Mouse (Mus musculus) neutrophil, adult 5-6 weeks (primary cell): ENCODE results near the gene Abcb9. TPM values are rescaled to one million over a fixed set of nuclear protein-coding genes. Genes with fewer than 3 reads are reported as not detected.

ENCODE experiments used
- ATAC-seq: fragments of 151-379, 151-347 bp; 2 replicates; pipeline ENCODE4 v1.8.0; 2017; ENCODE audit warnings: mild to moderate bottlenecking, moderate TSS enrichment; ENCODE audit not compliant: insufficient number of reproducible peaks, poor library complexity, low FRiP score, severe bottlenecking; ENCODE audit errors: extremely low read depth
- total RNA-seq: library from RNA; stranded (forward); fragments of 200-1000 nt; gene quantifications from 2 replicates; pipeline ENCODE4 v1.2.3, GENCODE M21; 2017

Abcb9 gene
- total RNA-seq, 1 experiment from 2014 or later: 2.0 TPM

DNA sequence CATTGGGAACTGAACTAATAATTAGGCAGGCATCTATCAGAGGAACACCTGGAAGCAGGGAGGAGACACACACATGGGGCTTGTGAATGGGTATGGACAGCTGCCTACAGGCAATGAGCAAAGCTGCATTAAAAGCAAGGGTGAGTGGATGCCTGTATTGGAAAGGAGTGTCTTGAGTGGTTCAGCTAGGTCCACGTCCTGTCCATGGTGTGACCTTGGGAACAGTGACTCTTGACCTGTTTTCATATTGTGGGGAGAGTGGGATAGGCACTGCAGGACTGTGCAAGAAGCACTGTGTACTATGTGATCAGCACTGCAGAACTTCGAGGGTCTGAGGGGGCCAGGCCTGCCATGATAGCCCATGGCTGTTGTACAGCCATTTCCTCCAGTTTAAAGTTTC is 3.3 kb upstream of the Abcb9 start:
- ATAC-seq: no peak

DNA sequence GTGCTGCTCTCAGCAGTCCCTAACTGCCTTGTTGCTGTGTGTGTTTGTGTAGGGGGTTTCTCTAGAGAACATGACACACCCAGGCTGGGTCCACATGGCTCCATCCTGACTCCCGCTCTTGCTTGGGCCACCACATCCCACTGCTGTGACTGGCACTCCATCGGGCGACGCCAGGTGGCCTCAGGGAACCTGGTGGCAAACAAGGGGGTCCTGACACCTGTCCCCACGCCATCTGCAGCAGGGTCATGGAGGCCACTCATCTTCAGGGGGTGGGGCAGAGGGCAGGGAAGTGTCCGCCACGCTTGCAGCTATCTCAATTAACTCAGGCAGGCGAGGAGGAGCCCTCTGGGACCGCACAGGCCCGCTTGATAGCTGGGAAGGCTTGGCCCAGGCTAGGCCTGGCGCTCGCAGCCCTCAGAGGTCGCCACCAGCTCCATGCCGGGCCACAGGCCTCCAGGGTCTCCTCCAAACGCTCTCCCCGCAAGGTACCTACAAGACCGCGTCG is 469 bp downstream of the Abcb9 start:
- ATAC-seq: no peak

DNA sequence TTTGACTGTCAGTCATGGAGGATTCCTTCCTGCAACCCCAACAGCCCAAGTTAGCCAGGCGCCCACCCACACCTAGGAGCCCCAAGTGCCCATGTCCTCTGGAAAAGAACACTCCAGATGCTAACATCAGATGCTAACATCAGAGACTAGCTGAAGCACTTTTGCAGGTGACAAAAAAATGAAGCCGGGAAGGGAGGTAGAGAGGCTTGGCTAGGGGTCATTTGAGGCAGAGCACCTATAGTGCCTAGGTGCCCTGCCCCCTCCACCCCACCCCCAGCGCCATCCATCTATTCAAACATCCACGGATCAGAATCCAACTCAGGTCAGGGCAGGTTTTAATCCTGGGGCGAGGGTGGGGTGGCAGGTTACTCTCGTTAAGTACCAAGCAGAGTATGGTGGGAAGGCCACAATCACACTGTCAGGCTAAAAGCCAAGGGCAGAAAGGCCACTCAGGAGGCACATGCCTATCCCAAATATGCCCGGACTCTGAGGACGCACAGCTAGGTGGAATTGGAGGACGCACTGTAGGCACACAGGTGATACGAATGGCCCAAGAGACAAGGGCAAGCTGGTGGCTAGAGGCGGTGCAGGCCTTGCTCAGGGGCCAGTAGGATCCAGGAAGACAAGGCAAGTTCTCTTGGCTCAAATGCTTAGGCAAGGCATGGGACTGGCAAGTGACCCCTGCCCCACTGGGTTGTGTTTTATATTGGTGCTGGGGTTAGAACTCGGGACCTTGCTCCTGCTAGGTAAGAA is 1.6 kb downstream of the Abcb9 start:
- no peak for ATAC-seq

DNA sequence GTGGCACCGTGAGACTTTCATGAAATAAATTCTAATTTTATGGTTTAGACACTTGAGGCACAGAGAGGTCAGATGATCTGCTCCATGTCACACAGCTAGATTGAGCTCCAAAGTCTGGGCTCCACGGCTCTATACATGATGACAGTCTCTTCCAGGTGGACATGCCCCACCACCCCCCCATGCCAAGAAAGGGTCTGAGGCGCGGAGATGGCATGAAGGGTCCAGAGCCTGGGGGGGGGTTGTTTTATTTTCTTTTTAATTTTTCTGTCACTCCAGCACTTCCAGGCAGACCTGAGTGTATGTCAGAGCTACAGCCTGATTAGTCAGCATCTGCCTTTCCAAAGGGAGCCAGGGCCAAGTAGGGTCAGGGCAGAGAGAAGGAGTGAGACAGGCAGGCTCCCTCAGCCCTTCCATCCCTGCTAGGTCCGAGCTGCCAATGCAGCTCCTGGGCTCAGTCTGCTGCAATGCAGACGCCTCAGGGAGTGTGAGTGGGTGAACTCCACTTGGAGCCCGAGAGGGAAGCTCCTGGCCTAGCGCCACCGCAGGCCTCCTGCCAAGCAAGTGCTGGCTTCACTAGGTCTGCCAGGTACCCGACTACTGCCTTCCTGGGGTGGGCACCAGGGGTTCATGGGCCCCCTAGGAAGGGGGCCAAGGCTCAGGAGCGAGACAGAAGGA is 2.3 kb downstream of the Abcb9 start:
- ATAC-seq: no peak

DNA sequence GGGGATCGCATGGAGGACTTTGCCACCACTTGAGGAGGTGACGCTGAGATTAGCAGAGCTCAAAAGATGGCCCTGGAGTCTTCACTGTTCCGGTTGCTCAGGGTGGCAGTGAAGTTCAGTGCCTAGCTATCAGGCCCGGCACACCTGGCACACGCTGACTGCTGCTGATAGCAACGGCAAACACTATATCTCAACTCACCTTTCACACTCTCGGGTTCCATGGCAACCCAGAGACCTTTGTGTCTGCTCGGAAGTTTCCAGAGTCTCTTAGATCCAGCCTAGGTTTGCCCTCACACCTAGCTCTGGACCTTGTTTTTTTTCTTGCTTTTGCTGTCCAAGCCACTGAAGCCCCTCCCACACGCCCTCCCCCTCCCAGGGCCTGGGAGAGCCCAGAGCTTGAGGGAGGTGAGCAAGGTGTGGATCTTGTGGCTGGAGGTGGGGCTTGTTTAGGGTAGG is 3.6 kb downstream of the Abcb9 start:
- no peak for ATAC-seq

DNA sequence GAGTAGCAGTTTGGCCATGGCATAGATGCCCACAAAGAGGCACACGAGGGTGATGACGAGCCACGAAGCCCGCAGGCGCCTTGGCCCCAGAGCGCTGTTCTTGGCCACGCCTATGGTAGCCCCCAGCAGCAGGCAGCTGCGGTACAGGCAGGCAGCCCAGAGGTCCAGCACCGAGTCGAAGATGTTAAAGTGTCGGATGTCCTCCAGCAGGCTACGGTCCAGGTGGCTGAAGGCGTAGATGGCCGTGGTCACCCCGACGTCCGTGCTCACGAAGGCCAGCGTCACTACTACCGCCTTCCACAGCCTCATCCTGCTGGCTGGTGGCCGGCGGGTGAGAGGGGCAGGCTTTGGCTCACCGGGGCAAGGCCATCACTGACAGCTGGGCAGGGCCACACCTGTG is 5.7 kb downstream of the Abcb9 start:
- no peak for ATAC-seq

DNA sequence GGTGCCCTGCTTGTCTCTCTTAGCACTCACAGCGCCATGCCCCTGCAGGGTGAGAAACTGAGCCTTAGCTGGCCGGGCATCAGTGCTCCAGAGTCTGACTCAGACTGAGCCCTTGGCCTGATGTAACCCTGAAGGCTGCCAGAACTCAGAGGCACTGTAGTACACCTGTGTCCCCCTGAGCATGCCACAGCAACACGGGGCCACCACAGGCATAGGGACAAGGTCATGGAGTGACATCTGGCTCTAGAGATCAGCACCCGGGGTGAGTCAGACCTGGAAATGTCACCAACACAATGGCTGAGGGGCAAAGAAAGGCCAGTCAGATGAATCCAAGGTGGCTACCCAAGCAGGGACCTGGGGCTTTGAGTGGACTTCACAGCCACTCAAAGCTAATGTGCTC is 8.7 kb downstream of the Abcb9 start:
- no peak for ATAC-seq

DNA sequence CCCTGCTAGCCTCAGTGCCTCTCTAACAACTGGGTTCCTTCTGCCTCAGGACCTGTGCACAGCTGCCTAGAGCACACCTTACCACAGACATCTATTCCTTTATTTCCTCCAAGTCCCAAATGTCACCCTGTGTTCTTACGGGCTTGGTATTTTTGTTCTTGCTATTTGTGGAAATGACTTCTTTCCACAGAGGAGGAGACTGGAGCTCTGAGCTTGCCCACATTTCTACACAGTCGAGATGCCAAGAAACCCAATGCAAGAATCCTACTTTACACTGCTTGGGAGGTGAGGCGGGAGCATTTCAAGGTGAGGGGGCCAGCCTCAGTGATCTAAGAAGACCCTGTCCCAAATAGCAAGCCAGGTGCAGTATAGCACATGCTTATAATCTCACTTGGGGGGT is 10.1 kb downstream of the Abcb9 start:
- ATAC-seq: no peak

DNA sequence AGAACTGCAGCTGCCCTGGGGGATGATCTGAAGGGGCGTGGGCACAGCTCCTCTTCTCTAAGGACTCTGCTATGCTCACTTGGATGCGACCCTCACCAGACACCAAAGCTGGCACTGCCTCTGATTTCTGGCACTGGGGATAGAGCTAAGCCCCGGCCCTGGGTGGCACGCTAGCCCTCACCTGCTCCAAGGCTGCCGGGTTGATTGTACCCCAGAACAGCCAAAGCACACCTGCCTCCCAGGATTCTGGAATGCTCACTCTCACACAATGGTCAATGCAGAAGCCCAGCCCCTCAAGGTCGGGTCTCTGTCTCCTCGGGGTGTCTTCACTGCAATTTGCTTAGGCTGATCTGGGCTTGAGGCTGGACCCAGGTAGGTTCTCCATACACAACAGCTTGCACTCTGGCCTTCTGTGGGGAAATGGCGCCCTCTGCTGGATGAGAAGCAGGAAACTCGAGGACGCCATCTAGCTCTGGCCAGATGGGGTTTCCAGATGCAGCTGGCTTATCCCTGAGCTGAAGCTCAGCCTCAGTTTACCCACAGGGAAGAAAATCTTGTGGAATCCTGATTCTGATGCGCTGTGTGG is 10.9 kb downstream of the Abcb9 start:
- ATAC-seq: peak; percentile 76

DNA sequence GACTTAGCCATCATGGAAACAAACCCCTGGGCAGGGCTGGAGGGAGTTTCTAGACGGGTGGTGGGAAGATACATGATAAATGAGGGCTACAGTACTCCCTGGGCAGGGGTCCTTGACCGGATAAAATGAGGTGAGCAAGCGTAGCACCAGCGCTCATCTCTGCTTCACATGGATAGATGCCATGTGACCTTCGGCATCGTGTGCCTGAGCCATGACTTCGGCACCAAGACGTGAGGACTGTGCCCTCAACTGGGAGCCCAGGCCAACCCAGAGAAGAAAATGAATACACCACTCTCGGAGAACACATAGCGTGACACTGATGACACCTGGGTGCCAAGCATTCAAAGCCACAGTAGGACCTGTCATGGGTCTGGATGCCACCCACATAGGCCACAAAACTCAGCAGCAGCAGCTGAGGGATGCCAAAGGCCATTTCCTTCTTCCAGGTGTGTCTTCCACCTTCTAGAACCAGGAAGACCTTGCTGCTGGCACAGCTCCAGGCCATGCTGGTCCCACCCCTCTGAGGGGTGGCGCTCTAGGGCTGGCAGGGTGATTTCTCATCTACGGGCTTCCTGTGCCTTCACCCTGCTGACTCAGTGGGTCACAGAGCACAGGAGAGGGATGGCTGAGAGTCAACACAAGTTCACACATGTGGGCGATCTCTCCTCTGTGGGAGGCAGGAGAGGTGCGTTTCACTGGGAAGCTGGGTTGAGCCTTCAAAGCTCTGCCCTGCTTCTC is 11.6 kb downstream of the Abcb9 start:
- ATAC-seq: no peak

DNA sequence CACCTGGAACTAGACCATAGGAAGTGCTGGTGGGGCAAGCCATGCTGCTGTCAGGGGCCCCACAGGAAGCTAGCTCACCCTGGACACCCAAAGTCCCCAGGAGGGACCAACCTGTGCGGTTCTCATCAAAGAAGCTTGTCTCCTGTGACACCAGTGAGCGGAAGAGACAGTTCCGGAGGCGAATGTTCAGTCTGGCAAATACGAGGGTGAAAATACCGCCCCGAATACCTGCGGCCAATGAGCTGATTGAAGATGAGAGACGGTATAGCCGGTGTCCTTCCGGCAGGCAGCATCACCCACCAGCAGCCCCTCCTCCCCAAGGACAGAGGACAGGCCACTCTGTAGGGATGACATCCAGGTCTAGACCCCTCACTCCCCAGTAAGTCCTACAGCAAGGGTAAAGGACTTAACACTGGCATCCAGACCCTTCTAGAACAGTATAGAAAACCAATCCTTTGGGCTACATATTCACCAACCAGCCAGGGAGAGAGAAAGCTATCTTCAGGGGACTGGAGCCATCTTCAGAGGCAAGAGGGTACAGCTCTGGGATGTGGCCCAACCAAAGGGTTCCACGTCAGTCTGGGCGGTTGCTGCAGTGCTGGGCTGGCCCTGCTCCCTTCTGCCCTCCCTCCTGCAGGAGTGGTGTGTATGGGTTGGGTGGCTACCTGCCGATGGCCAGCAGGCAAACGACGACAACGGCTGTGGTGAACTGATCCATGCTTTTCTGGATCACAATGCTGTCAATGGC is 12.5 kb downstream of the Abcb9 start:
- ATAC-seq: no peak

DNA sequence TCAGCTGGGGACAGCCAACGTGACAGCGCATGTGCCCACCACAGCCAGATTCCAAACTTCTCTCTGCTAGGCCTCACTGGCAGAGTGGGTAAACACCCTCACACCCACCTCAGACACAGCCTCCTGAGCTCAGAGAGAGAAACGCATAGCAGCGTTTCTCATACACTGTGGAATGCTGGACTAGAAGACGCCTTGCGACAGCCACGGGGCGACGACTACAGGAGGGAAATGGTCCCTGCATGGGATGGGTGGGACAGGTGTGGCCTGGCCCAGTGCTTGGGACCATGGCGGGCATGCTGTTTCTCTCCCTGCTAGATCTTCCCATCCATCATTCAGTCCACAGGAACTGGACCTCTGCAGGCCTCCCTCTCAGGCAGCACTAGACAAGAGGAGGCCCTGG is 13.2 kb downstream of the Abcb9 start:
- ATAC-seq: no peak

DNA sequence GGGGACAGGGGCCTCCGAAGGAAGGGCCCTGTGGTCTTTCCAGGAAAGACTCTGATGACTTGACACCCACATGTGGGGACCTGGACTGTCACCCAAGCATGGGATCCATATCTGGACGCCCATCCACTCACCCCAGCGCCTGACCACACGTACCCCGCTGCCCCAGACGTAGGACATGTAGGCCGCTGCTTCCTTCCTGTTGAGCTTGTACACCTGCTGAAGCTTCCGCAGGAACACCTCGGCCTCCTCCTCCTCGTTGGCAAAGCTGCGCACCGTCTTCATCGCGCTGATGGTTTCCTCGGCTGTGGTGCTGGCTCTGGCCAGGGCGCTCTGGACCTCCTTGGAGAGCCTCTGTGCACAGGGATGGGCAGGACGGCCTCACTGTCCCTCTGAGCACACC is 15.7 kb downstream of the Abcb9 start:
- ATAC-seq: no peak

DNA sequence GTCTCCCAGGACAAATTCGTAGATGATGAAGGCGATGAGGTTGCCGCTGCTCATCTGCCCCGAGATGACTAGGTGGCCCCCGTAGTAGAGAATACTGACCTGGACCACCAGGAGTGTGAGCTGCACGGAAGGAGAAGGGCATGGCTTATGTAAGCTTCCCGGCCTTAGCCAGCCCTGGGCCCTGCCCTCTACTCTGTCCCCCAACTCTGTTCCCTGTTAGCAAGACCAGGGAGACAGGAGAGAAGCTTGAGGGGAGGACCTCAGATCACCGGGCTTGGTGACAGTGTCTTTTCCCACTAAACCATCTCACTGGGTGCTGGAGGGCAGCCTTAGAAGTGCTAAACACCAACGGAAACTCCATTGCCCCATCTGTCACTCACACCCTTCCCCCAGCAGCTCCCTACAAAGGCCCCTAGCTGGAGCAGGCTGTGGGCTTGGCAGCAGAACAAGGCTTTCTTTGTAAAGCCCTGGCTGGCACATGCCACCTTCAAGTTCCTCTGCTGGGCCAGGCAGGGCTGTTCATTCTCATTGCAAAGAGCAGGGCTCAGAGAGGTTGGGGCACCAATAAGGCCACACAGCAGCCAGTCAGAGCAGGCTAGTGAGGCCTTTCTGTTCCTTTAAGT is 16.7 kb downstream of the Abcb9 start:
- ATAC-seq: no peak

DNA sequence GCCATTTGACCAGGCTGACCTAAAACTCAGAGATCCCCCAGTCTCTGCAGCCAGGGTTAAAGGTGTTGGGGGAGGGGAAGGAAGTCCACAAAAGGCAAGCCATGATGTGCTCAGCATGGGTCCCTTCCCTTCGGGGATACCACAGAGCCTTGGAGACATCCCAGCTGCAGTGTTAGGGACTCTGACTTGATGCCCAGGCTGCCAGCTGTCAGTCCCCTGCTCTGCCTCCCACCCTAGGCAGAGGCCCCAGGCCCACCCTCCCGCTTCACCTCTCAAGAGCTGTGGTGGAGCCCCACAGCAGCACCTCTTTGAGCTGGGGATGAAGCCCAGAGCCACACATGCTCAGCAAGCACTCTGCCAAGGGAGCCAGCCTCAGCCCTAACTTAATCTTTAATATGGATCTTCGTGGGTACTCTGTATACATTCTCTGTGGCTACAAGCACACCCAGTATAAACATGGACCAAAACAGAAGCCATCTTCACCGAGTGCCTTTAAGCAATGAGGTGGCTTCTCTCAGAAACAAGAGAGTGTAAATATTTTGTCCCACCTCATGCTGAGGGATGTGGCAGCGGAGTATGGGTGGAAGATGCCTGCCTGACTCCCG is 17.6 kb downstream of the Abcb9 start:
- ATAC-seq: no peak

DNA sequence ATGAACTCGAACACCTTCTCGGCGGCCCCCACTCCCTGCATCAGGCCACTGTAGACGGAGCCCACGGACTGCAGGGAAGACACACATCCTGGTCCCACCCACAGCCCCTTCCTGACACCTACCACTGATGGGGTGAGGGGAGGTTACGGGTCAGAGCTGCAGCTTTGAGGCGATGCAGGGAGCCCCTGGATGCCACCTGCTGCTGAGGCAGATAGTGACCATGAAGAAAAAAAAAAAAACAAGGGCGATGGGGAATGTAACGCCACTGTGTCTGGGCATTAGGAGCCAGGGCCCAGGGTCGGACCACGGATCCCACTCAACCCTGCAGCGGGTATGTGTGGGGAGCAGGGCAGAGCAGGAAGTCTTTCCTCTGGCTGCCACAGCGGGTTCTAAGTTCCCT is 18.4 kb downstream of the Abcb9 start:
- ATAC-seq: no peak

DNA sequence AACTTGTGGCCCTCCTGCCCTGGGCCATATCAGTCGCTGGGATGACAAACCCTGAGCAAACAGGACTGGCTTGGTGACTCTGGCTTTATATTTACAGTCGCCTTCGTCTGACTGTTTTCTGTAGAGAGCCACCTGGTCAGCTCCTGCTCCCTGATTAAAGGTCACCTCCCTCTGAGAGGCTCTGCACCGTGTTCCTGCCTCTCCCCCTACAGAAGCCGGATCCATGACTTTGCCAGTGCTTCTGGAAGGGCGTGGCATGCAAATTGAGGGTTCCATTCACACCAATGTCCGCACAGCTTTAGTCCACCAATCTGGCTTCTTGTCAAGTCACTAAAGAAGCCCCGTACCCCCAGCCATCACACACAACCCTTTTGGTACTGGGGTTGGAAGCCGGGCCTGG is 19.0 kb downstream of the Abcb9 start:
- no peak for ATAC-seq

DNA sequence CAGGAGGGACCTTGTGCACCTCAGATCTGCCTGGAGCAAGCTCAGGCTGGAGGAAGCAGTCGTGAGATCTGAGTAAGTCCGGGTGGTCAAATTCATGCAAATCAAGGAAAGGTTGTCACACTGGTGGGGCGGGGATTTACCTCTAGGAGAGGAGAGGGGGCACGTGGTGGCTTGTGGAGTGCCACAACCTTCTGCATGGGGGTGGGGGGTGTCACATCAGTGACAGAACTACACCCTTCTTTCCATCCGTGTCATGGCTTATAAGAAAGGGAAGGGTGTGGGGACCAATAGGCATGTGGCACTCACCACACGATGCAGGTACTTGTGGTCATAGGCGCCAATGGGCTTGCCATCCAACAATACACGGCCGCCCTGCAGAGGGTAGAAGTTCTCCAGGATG is 19.9 kb downstream of the Abcb9 start:
- 0 out of 2 replicates have a peak, but pooled peaks have one; percentile 10 for ATAC-seq
